Mouse (Mus musculus) CH12.LX (cell line): Measurements from ENCODE around the gene Gstt4. TPM values are rescaled to one million over a fixed set of nuclear protein-coding genes. Genes with fewer than 3 reads are reported as not detected.

Experiments used
- DNase-seq: peaks from one replicate; pipeline ENCODE4 v3.0.0-alpha.2; 2013; ENCODE audit errors: extremely low read depth
- H3K27ac ChIP-seq: 2 replicates; pipeline ENCODE4 v1.5.1; 2012; ENCODE audit warnings: low read depth, mild to moderate bottlenecking, control low read depth, moderate library complexity; ENCODE audit not compliant: insufficient read depth
- H3K27me3 ChIP-seq: replicated peaks from 2 replicates; pipeline ENCODE3; 2012; ENCODE audit warnings: inconsistent platforms
- H3K36me3 ChIP-seq, 2 experiments: replicated peaks in 1 of 2; 2 replicates each; pipeline versions ENCODE3 to v1.6.1; 2012; ENCODE audit warnings: inconsistent platforms in 1 of 2, low read length in 1 of 2, mild to moderate bottlenecking in 1 of 2, mixed read lengths in 1 of 2, moderate library complexity in 1 of 2; ENCODE audit not compliant: control insufficient read depth in 1 of 2, insufficient read depth in 1 of 2
- H3K4me1 ChIP-seq, 2 experiments: 2 replicates each; pipeline ENCODE4 v1.6.1; 2012; ENCODE audit warnings: inconsistent platforms in 1 of 2, moderate library complexity in 1 of 2; ENCODE audit not compliant: insufficient read depth in 2 of 2, control insufficient read depth in 1 of 2
- H3K4me2 ChIP-seq: 2 replicates; pipeline ENCODE4 v1.6.1; 2012; ENCODE audit warnings: low read depth, mild to moderate bottlenecking, control low read depth; ENCODE audit not compliant: poor library complexity, insufficient read depth, severe bottlenecking
- H3K4me3 ChIP-seq, 3 experiments: fragments of 150-350 bp in 1 of 3; sonication (generic) in 1 of 3; replicated peaks in 1 of 3; 2 replicates each; pipeline versions ENCODE3 to v1.5.1; 2011 to 2012; ENCODE audit warnings: low read depth in 2 of 3, low read length in 2 of 3, mild to moderate bottlenecking in 2 of 3, moderate library complexity in 2 of 3, control low read depth in 1 of 3, improper control_type of control experiment in 1 of 3, inconsistent platforms in 1 of 3, mixed read lengths in 1 of 3; ENCODE audit not compliant: poor library complexity in 1 of 3
- H3K79me2 ChIP-seq: replicated peaks from 2 replicates; pipeline ENCODE4 v1.6.1; 2012; ENCODE audit warnings: mild to moderate bottlenecking, moderate library complexity; ENCODE audit not compliant: control insufficient read depth, poor library complexity, insufficient read depth, severe bottlenecking; ENCODE audit errors: extremely low read depth
- H3K9ac ChIP-seq: 2 replicates; pipeline ENCODE4 v1.6.1; 2012; ENCODE audit warnings: low read depth, mild to moderate bottlenecking, control low read depth, moderate library complexity; ENCODE audit not compliant: insufficient read depth
- H3K9me3 ChIP-seq: replicated peaks from 2 replicates; pipeline ENCODE3; 2012; ENCODE audit warnings: low read length, inconsistent platforms, mixed read lengths
- BHLHE40 ChIP-seq: IDR thresholded peaks from 2 replicates; pipeline ENCODE4 v1.6.1; 2011; ENCODE audit warnings: mild to moderate bottlenecking, low read depth, low read length, improper control_type of control experiment
- CHD2 ChIP-seq: IDR thresholded peaks from 2 replicates; pipeline ENCODE4 v1.6.1; 2011; ENCODE audit warnings: low read length, improper control_type of control experiment
- CTCF ChIP-seq, 2 experiments: IDR thresholded peaks in 1 of 2; conservative IDR thresholded peaks in 1 of 2; 2 replicates each; pipeline ENCODE4 v1.5.1; 2011 to 2012; ENCODE audit warnings: low read depth in 2 of 2, low read length in 2 of 2, improper control_type of control experiment in 1 of 2, inconsistent platforms in 1 of 2, mild to moderate bottlenecking in 1 of 2, moderate library complexity in 1 of 2
- E2F4 ChIP-seq: IDR thresholded peaks from 2 replicates; pipeline ENCODE4 v1.6.1; 2011; ENCODE audit warnings: low read depth, low read length, improper control_type of control experiment; ENCODE audit not compliant: insufficient replicate concordance
- ELF1 ChIP-seq: IDR thresholded peaks from 2 replicates; pipeline ENCODE4 v1.6.1; 2014; ENCODE audit warnings: low read depth, mild to moderate bottlenecking, inconsistent platforms, low read length, improper control_type of control experiment
- GABPA ChIP-seq: IDR thresholded peaks from 2 replicates; pipeline ENCODE4 v1.6.1; 2012; ENCODE audit warnings: low read depth, low read length, improper control_type of control experiment, inconsistent platforms; ENCODE audit not compliant: insufficient replicate concordance
- HCFC1 ChIP-seq: IDR thresholded peaks from 2 replicates; pipeline ENCODE4 v1.6.1; 2012; ENCODE audit warnings: low read depth, mild to moderate bottlenecking, inconsistent platforms, low read length, improper control_type of control experiment
- IRF4 ChIP-seq: IDR thresholded peaks from 2 replicates; pipeline ENCODE4 v1.6.1; 2014; ENCODE audit warnings: low read depth, mild to moderate bottlenecking, inconsistent platforms, low read length, improper control_type of control experiment
- JUN ChIP-seq: IDR thresholded peaks from 2 replicates; pipeline ENCODE4 v1.6.1; 2011; ENCODE audit warnings: low read depth, mild to moderate bottlenecking, low read length, improper control_type of control experiment, moderate library complexity; ENCODE audit not compliant: insufficient read depth
- KAT2A ChIP-seq: IDR thresholded peaks from 2 replicates; pipeline ENCODE4 v1.6.1; 2012; ENCODE audit warnings: low read length, improper control_type of control experiment, inconsistent platforms; ENCODE audit not compliant: insufficient replicate concordance
- MAFK ChIP-seq: IDR thresholded peaks from 2 replicates; pipeline ENCODE4 v1.6.1; 2011; ENCODE audit warnings: low read length, improper control_type of control experiment; ENCODE audit not compliant: insufficient replicate concordance
- MAZ ChIP-seq: IDR thresholded peaks from 2 replicates; pipeline ENCODE4 v1.6.1; 2012; ENCODE audit warnings: low read depth, mild to moderate bottlenecking, inconsistent platforms, low read length, improper control_type of control experiment, moderate library complexity
- MEF2A ChIP-seq: IDR thresholded peaks from 2 replicates; pipeline ENCODE4 v1.6.1; 2014; ENCODE audit warnings: low read depth, mild to moderate bottlenecking, inconsistent platforms, low read length, improper control_type of control experiment, borderline replicate concordance
- MXI1 ChIP-seq: IDR thresholded peaks from 2 replicates; pipeline ENCODE4 v1.6.1; 2011; ENCODE audit warnings: mild to moderate bottlenecking, low read depth, low read length, improper control_type of control experiment
- MYC ChIP-seq: IDR thresholded peaks from 2 replicates; pipeline ENCODE4 v1.6.1; 2011; ENCODE audit warnings: low read depth, mild to moderate bottlenecking, improper control_type of control experiment, low read length
- NRF1 ChIP-seq: IDR thresholded peaks from 2 replicates; pipeline ENCODE4 v1.6.1; 2014; ENCODE audit warnings: low read depth, mild to moderate bottlenecking, inconsistent platforms, low read length, improper control_type of control experiment, moderate library complexity
- POLR2AphosphoS2 ChIP-seq: IDR thresholded peaks from 2 replicates; pipeline ENCODE4 v1.6.1; 2011; ENCODE audit warnings: low read depth, low read length, improper control_type of control experiment
- SMC3 ChIP-seq: IDR thresholded peaks from 2 replicates; pipeline ENCODE4 v1.6.1; 2011; ENCODE audit warnings: low read depth, low read length, improper control_type of control experiment
- TBP ChIP-seq: conservative IDR thresholded peaks from 2 replicates; pipeline ENCODE4 v1.6.1; 2011; ENCODE audit warnings: low read depth, low read length, improper control_type of control experiment
- ZMIZ1 ChIP-seq: IDR thresholded peaks from 2 replicates; pipeline ENCODE4 v1.6.1; 2012; ENCODE audit warnings: low read depth, mild to moderate bottlenecking, inconsistent platforms, low read length, improper control_type of control experiment
- ZNF384 ChIP-seq: IDR thresholded peaks from 2 replicates; pipeline ENCODE4 v1.6.1; 2012; ENCODE audit warnings: low read depth, low read length, improper control_type of control experiment, inconsistent platforms
- dilution Hi-C: fragments of 300-500 bp; cut with MboI; formaldehyde crosslinking; loops from 2 replicates; pipeline ENCODE4 v1.14.3; 2020; ENCODE audit warnings: low sequenced_read_pairs; ENCODE audit not compliant: extremely low pct_unique_long_range_greater_than_20kb, extremely low pct_ligation_motif_present
- in situ Hi-C: fragments of 300-500 bp; cut with MboI; formaldehyde crosslinking; loops from 3 replicates; pipeline ENCODE4 v1.14.3; 2019; ENCODE audit warnings: low sequenced_read_pairs, low pct_ligation_motif_present, low pct_unique_long_range_greater_than_20kb, mixed read lengths
- polyA plus RNA-seq: library from polyadenylated mRNA; unstranded; fragments of >175 nt; gene quantifications from 2 replicates; pipeline ENCODE4 v1.2.1, GENCODE M21; 2012; ENCODE audit warnings: low read depth; ENCODE audit not compliant: insufficient read length
- total RNA-seq, 2 experiments: library from RNA; depleted of rRNA; stranded (reverse); fragments of 300-350 nt in 1 of 2; fragments of >200 nt in 1 of 2; gene quantifications; 2 replicates each; pipeline ENCODE4 v1.2.3; 2012 to 2014

The Gstt4 gene
- total and polyA plus RNA-seq, 3 experiments = 0.21 to 0.80 (median 0.42) TPM

DNA sequence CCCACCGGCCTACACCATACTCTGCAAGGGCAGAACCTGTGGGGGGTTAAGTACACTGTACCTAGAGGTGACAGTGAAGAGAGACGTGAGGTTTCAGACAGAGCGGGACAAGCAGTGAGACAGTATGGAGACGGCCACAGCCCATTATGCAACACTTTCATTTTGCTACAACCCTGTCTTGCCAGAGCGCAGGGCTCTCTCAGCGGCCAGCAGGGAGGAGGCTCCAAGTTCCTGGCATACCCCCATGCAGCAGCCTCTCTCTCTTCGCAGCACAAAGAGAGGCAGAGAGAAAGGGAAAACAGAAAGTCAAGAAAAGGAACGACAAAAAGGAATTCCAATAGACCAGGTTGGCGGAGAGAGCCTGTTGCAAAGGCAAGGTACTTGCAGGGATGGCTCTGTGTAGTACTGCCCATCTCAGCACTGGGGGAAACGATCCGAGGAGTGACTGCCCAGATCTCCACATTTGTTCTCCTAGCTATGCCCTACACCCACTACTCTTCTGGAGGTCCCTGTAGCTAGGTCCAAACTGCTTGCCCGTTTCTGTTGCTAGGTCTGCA lies 24.6 kb downstream of the Gstt4 start (continued):
- TF ChIP-seq MEF2A = no peak
- no peak for TF ChIP-seq TBP
- no peak for TF ChIP-seq MXI1
- TF ChIP-seq JUN = no peak
- 0 out of 2 replicates have a peak, but pooled peaks have one; percentile 4 for TF ChIP-seq BHLHE40
- TF ChIP-seq KAT2A = no peak

DNA sequence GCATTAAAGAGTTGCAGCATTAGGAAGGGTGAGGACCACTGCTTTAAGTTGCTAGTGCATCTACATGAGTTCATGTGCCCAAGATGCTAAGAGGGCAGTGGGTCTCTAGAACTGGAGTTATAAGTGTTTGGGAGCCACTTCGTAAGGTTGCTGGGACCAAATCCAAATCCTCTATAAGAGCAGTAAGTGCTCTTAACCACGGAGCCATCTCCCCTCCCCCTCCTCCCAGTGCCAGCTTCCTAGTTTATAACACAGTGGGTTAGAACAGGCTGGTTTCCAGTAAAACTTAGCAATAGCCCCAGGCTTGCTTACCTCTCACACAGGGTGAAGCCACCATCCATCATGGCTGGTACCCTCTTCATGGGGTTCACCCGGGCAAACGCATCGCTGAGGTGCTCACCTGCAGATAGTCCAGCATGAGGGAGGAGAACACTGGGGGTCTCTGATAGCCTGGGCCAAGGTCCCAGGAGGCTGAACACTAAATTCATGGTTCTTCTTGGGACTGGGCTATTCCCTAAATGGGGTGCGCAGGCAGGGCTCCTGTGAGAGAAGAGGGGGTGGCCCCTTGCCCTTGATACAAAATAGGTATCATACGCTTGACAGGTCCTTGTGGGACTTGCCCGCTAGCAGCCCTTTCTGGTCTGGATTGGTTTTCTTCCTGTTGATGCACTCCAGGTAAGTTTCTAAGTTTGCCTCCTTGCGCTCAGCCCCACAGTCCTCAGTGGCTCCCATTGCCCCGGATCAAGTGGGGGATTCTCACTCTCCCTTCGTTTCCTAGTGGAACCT lies 25.4 kb downstream of the Gstt4 start:
- 0 out of 2 replicates have a peak, but pooled peaks have one; percentile 27 for TF ChIP-seq MAZ
- TF ChIP-seq SMC3 = no peak
- TF ChIP-seq MAFK = no peak
- TF ChIP-seq POLR2AphosphoS2 = no peak
- 0 out of 2 replicates have a peak, but pooled peaks have one; percentile 11 for TF ChIP-seq MYC
- no peak for TF ChIP-seq TBP
- no peak for TF ChIP-seq CHD2
- no peak for TF ChIP-seq ZMIZ1
- H3K9me3 ChIP-seq = no peaks in the 10 kb centered on the region
- no peaks in the 10 kb centered on the region for H3K27me3 ChIP-seq
- peak overlapping the region; percentile 83 for H3K4me2 ChIP-seq
- peaks cover 2% of the 10 kb centered on the region; the same call in 1 of the 2 replicates for H3K79me2 ChIP-seq
- in situ Hi-C loops (no loop called here), dilution Hi-C loops (no loop called here)
- peak overlapping the region; percentile 38 for H3K27ac ChIP-seq
- H3K36me3 ChIP-seq = no peaks in the 10 kb centered on the region
- peak overlapping the region in 2 of 3 experiments; percentile 21 to 54 for H3K4me3 ChIP-seq
- peaks cover 17 to 22% of the 10 kb centered on the region in 2 experiments for H3K4me1 ChIP-seq
- no peak for DNase-seq
- peak overlapping the region; percentile 45 for H3K9ac ChIP-seq

GRCm38 (mm10) chr10:75794880-75795279 lies 27.5 kb downstream of the Gstt4 start:
- TF ChIP-seq CTCF (conservative IDR thresholded peaks at IDR 0.05 in 1 of 2, IDR thresholded peaks at IDR 0.05 in 1 of 2; ENCODE audit: low read depth in 2 of 2, low read length in 2 of 2) (peak in 1 of 2 experiments; percentile 24; a peak in 2 of 4 replicates), GABPA (no peak), HCFC1 (no peak), E2F4 (no peak), ELF1 (no peak), IRF4 (no peak), ZNF384 (no peak), NRF1 (0 out of 2 replicates have a peak, but pooled peaks have one; percentile 10), MXI1 (no peak)
- peak overlapping the region; percentile 45 for H3K27ac ChIP-seq
- no peaks in the 10 kb centered on the region for H3K36me3 ChIP-seq
- in situ Hi-C loops (no loop called here), dilution Hi-C loops (no loop called here)
- DNase-seq = no peak
- H3K9ac ChIP-seq = peak overlapping the region; percentile 15; the same call in 1 of the 2 replicates
- H3K27me3 ChIP-seq = no peaks in the 10 kb centered on the region
- H3K4me2 ChIP-seq = peak overlapping the region; percentile 23; the same call in 1 of the 2 replicates
- H3K9me3 ChIP-seq = no peaks in the 10 kb centered on the region
- H3K79me2 ChIP-seq = peaks cover 2% of the 10 kb centered on the region; the same call in 1 of the 2 replicates
- H3K4me1 ChIP-seq = peaks cover 17 to 34% of the 10 kb centered on the region in 2 experiments
- H3K4me3 ChIP-seq = no peak overlapping the region
